Mouse (Mus musculus) gastrocnemius, adult 8-10 months (tissue): ENCODE results near the gene Anks4b. TPM values are rescaled to one million over a fixed set of nuclear protein-coding genes. Genes with fewer than 3 reads are reported as not detected.

Experiments
- DNase-seq, 2 experiments: peaks; one replicate each; pipeline ENCODE4 v3.0.0; 2022; ENCODE audit warnings: low spot score in 2 of 2
- total RNA-seq, 4 experiments: library from RNA; stranded (reverse); gene quantifications; 2 replicates each; pipeline ENCODE4 v1.2.4; 2022

Gene Anks4b
- total RNA-seq, 4 experiments from 2014 or later, result 0.11 to 0.18 TPM; not detected in 2

- no peak for DNase-seq
Observed at GRCm38 (mm10) chr7:120188946-120189345, 15.3 kb downstream of the Anks4b start.

- DNase-seq, result no peak
Observed at GRCm38 (mm10) chr7:120189369-120190149, 15.9 kb downstream of the Anks4b start.

- DNase-seq, result no peak
Observed at GRCm38 (mm10) chr7:120190150-120190665, 16.6 kb downstream of the Anks4b start.

- no peak for DNase-seq
Observed at GRCm38 (mm10) chr7:120192207-120192606, 18.5 kb downstream of the Anks4b start.

- DNase-seq, result no peak
Observed at GRCm38 (mm10) chr7:120192816-120193215, 19.2 kb downstream of the Anks4b start.

- no peak for DNase-seq
Observed at GRCm38 (mm10) chr7:120195207-120195606, 21.5 kb downstream of the Anks4b start.

GRCm38 (mm10) chr7:120201231-120201744, 27.6 kb downstream of the Anks4b start:
- no peak for DNase-seq

- DNase-seq, result no peak
Observed at GRCm38 (mm10) chr7:120201771-120202170, 28.1 kb downstream of the Anks4b start, which contains the start of gene Crym. Gene Crym (minus strand): TSS chr7:120202111.

- peak; percentile 62 to 64 for DNase-seq
Observed at GRCm38 (mm10) chr7:120203789-120204188, 30.1 kb downstream of the Anks4b start, which contains the start of gene Abca14. Gene Abca14 (plus strand): TSS chr7:120203961.

- DNase-seq, result no peak
Observed at GRCm38 (mm10) chr7:120205989-120206388, 32.3 kb downstream of the Anks4b start.

GRCm38 (mm10) chr7:120228541-120228940, 54.9 kb downstream of the Anks4b start:
- DNase-seq, result no peak

Other genes with a start within 250 kb of the Anks4b start
- under 1 TPM; 0.02 to 0.08 (median 0.04) TPM for gene Dnah3, start 78.6 kb upstream of the Anks4b start, total RNA-seq
- gene Tmem159, start 71.5 kb upstream of the Anks4b start, total RNA-seq, result 10 to 100 TPM in 3 of 4 experiments, 1 to 10 TPM in 1; 9.0 to 14.5 (median 12.6) TPM
- gene Zp2, start 28.6 kb upstream of the Anks4b start, total RNA-seq, result under 1 TPM in 3 of 4 experiments, not detected in 1; 0.20 to 0.31 (median 0.29) TPM
- 1 to 10 TPM; 2.8 to 4.6 (median 3.7) TPM for gene Crym, start 28.3 kb downstream of the Anks4b start, total RNA-seq
- not detected for gene Abca14, start 30.1 kb downstream of the Anks4b start, total RNA-seq
- not detected for gene Abca15, start 154.8 kb downstream of the Anks4b start, total RNA-seq
- not detected for gene Abca16, start 235.8 kb downstream of the Anks4b start, total RNA-seq